Mouse (Mus musculus) stomach, postnatal 0 days (tissue): ENCODE results near the gene Timm10.

ENCODE experiments used
- CTCF ChIP-seq: IDR thresholded peaks from 2 replicates; pipeline ENCODE4 v1.5.1; 2016; ENCODE audit warnings: antibody characterized with exemption, low read depth, mild to moderate bottlenecking, moderate library complexity
- EP300 ChIP-seq: optimal IDR thresholded peaks from 2 replicates; pipeline ENCODE3; 2016; ENCODE audit warnings: antibody characterized with exemption

GRCm38 (mm10) chr2:84812676-84813075 is 14.1 kb upstream of the Timm10 start:
- TF ChIP-seq CTCF (no peak), EP300 (no peak)
